Mouse (Mus musculus) forebrain, embryonic 14.5 days (tissue): Measurements from ENCODE around the gene Gjb1. TPM values are rescaled to one million over a fixed set of nuclear protein-coding genes. Genes with fewer than 3 reads are reported as not detected.
"Not testable (repeated sequence)": the region's sequence is repeated elsewhere in the genome, so short reads cannot be mapped to it uniquely, and the experiment has no call there.

Source experiments
- ATAC-seq: fragments of 200-750 bp; cut with Nextera tagmentation; 2 replicates; pipeline ENCODE4 v1.8.0; 2017; ENCODE audit warnings: mild to moderate bottlenecking, moderate library complexity
- DNase-seq: peaks from one replicate; pipeline ENCODE4 v3.0.0-alpha.2; 2015; ENCODE audit warnings: low spot score
- H3K27ac ChIP-seq: fragments of 300-500 bp; sonication (generic); 2 replicates; pipeline ENCODE4 v1.5.1; 2014; ENCODE audit warnings: low read depth, mild to moderate bottlenecking, control low read depth, low read length, moderate library complexity
- H3K27me3 ChIP-seq: fragments of 300-500 bp; sonication (generic); replicated peaks from 2 replicates; pipeline ENCODE4 v1.6.1; 2014; ENCODE audit warnings: low read length, control low read depth, mixed read lengths; ENCODE audit not compliant: control insufficient read depth, insufficient read depth
- H3K36me3 ChIP-seq: fragments of 300-500 bp; sonication (generic); 2 replicates; pipeline ENCODE4 v1.6.1; 2014; ENCODE audit warnings: low read length, control low read depth; ENCODE audit not compliant: control insufficient read depth, insufficient read depth
- H3K4me1 ChIP-seq: fragments of 300-500 bp; sonication (generic); 2 replicates; pipeline ENCODE4 v1.6.1; 2014; ENCODE audit warnings: antibody characterized with exemption, low read length, control low read depth; ENCODE audit not compliant: control insufficient read depth, insufficient read depth
- H3K4me2 ChIP-seq: fragments of 300-500 bp; sonication (generic); 2 replicates; pipeline ENCODE4 v1.6.1; 2014; ENCODE audit warnings: mild to moderate bottlenecking, control low read depth, low read length
- H3K4me3 ChIP-seq: fragments of 300-500 bp; sonication (generic); 2 replicates; pipeline ENCODE4 v1.5.1; 2014; ENCODE audit warnings: low read depth, low read length, control low read depth
- H3K9ac ChIP-seq: fragments of 300-500 bp; sonication (generic); 2 replicates; pipeline ENCODE4 v1.6.1; 2014; ENCODE audit warnings: mild to moderate bottlenecking, low read length, control low read depth, moderate library complexity
- H3K9me3 ChIP-seq: fragments of 300-500 bp; sonication (generic); replicated peaks from 2 replicates; pipeline ENCODE4 v1.6.1; 2016; ENCODE audit warnings: low read length, control low read depth, mixed read lengths; ENCODE audit not compliant: control insufficient read depth
- WGBS: fragments of 180-500 bp; shearing (Covaris S2); extraction: QIAGEN DNeasy Blood & Tissue Kit; methylation state at CpG from one replicate; pipeline ENCODE4 v1.1.7; 2014; 5-methylcytosine and 5-hydroxymethylcytosine counted together
- polyA plus RNA-seq: library from polyadenylated mRNA; unstranded; fragments of >200 nt; fragmentation: Nextera tagmentation; extraction: Ambion mirVana; gene quantifications from 2 replicates; pipeline ENCODE4 v1.2.1, GENCODE M21; 2014

Gjb1 gene
- polyA plus RNA-seq, 1 experiment from 2014 or later: 0.25 TPM

DNA sequence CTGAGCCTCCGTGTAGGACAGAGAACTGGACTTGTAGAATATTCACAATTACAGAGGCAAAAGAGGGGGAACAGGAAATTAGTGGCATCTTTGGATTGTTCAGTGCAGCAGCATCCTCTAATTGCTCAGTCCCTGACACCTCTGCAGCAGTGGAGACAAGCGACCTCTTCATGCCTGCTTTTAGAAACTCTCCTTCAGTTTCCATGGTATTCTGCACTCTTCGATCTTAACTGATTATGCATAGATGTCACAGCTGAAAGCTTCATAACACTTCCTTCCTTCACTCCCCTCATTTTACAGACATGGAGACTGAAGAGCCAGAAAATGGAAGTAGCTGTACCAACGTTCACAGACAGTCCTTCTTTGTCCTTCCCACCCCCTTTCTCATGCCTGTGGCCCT is 29.7 kb upstream of the Gjb1 start:
- H3K27me3 ChIP-seq: no peaks in the 10 kb centered on the region
- ATAC-seq (no peak), DNase-seq (no peak)
- H3K9ac ChIP-seq: no peak overlapping the region
- no peak overlapping the region for H3K27ac ChIP-seq
- 67% methylated on average over 4 of the region's 4 CpGs for WGBS
- H3K4me2 ChIP-seq: no peak overlapping the region
- H3K4me1 ChIP-seq: no peaks in the 10 kb centered on the region
- H3K36me3 ChIP-seq: no peaks in the 10 kb centered on the region
- no peaks in the 10 kb centered on the region for H3K9me3 ChIP-seq
- no peak overlapping the region for H3K4me3 ChIP-seq

GRCm38 (mm10) chrX:101351188-101351587 is 25.0 kb upstream of the Gjb1 start:
- H3K4me3 ChIP-seq: no peak overlapping the region
- DNase-seq (peak; percentile 62), ATAC-seq (no peak)
- H3K36me3 ChIP-seq: no peaks in the 10 kb centered on the region
- no peak overlapping the region for H3K27ac ChIP-seq
- H3K4me2 ChIP-seq: no peak overlapping the region
- no peaks in the 10 kb centered on the region for H3K9me3 ChIP-seq
- no peaks in the 10 kb centered on the region for H3K27me3 ChIP-seq
- H3K9ac ChIP-seq: no peak overlapping the region
- WGBS: 49% methylated on average over 4 of the region's 4 CpGs
- no peaks in the 10 kb centered on the region for H3K4me1 ChIP-seq

DNA sequence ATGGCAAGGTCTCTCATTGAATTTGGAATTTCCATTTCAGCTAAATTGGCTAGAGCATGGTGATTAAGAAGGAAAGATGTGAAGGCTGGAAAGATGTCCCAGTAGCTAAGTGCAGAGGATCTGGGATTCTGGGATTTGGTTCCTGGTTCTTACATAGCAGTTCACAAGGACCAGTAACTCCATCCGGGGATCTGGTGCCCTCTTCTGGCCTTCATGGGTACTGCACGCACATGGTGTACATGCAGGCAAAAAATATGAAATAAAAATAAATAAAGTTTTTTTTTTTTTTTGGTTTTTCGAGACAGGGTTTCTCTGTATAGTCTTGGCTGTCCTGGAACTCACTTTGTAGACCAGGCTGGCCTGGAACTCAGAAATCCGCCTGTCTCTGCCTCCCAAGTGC is 17.3 kb upstream of the Gjb1 start:
- not testable (repeated sequence) for H3K4me1 ChIP-seq, H3K4me2 ChIP-seq, H3K4me3 ChIP-seq, H3K9ac ChIP-seq, DNase-seq, H3K9me3 ChIP-seq, H3K27ac ChIP-seq, ATAC-seq, H3K27me3 ChIP-seq, H3K36me3 ChIP-seq
- 63% methylated on average over 3 of the region's 4 CpGs for WGBS

DNA sequence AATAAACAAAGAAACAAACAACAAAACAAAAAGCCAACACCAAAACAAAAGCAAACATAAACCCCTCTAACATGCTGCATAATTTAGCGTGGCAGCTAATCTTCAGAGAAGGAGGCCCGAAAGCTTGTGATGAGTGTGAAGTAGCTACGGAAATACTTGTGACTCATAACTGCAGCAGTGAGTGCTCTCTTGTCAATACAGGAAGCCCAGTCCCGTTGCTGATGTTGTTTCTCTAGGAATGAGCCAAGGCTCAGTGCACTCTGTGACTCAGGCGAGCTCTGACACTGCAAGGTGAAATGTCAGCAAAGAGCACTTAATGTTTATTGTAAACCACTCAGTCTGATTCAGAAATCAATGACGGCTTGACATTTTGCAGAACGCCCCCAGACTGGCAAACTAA is 7.2 kb upstream of the Gjb1 start:
- H3K36me3 ChIP-seq: no peaks in the 10 kb centered on the region
- no peak overlapping the region for H3K9ac ChIP-seq
- no peak overlapping the region for H3K27ac ChIP-seq
- WGBS: 85% methylated on average over 7 of the region's 7 CpGs
- no peak for DNase-seq
- no peaks in the 10 kb centered on the region for H3K4me1 ChIP-seq
- no peak overlapping the region for H3K4me2 ChIP-seq
- ATAC-seq: no peak
- H3K9me3 ChIP-seq: no peaks in the 10 kb centered on the region
- no peak overlapping the region for H3K4me3 ChIP-seq
- no peaks in the 10 kb centered on the region for H3K27me3 ChIP-seq

DNA sequence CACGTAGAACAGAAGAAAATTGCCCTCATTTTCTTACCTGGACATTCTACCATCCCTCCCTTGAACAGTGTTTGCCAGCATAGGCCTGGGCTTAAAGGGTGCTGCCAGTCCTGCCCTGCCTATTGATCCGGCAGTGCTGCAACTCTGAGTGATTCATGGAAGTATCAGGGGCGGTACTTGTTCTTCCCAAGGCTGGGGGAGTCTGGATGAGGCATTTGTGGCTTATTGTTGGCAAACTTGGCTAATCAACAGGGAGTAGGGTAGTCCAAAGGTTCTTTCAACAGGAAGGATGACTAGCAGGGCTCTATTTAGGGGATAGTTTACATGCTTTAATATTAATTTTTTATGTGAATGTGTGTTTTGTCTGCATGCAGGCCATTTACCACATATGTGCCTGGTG is 5.6 kb upstream of the Gjb1 start:
- Histone ChIP-seq H3K9me3 (no peaks in the 10 kb centered on the region), H3K27ac (no peak overlapping the region), H3K27me3 (no peaks in the 10 kb centered on the region), H3K4me2 (no peak overlapping the region), H3K4me3 (no peak overlapping the region), H3K36me3 (no peaks in the 10 kb centered on the region), H3K4me1 (no peaks in the 10 kb centered on the region), H3K9ac (no peak overlapping the region)
- ATAC-seq (no peak), DNase-seq (no peak)
- 71% methylated on average over 3 of the region's 3 CpGs for WGBS

GRCm38 (mm10) chrX:101372946-101373345 is 3.2 kb upstream of the Gjb1 start:
- ATAC-seq (no peak), DNase-seq (no peak)
- Histone ChIP-seq H3K9ac (no peak overlapping the region), H3K9me3 (no peaks in the 10 kb centered on the region), H3K36me3 (no peaks in the 10 kb centered on the region), H3K27me3 (no peaks in the 10 kb centered on the region), H3K4me3 (no peak overlapping the region), H3K4me2 (no peak overlapping the region), H3K27ac (no peak overlapping the region), H3K4me1 (no peaks in the 10 kb centered on the region)
- WGBS: 82% methylated on average over 5 of the region's 5 CpGs

- no peak overlapping the region for H3K27ac ChIP-seq
- DNase-seq (no peak), ATAC-seq (no peak)
- no peaks in the 10 kb centered on the region for H3K36me3 ChIP-seq
- 73% methylated on average over 4 of the region's 4 CpGs for WGBS
- H3K4me3 ChIP-seq: no peak overlapping the region
- H3K27me3 ChIP-seq: no peaks in the 10 kb centered on the region
- H3K4me2 ChIP-seq: no peak overlapping the region
- no peaks in the 10 kb centered on the region for H3K4me1 ChIP-seq
- H3K9me3 ChIP-seq: no peaks in the 10 kb centered on the region
- no peak overlapping the region for H3K9ac ChIP-seq
Measured at GRCm38 (mm10) chrX:101377076-101377475, 898 bp downstream of the Gjb1 start.

- Histone ChIP-seq H3K27ac (no peak overlapping the region), H3K4me3 (no peak overlapping the region), H3K4me2 (no peak overlapping the region), H3K9me3 (no peaks in the 10 kb centered on the region), H3K9ac (no peak overlapping the region), H3K27me3 (0 out of 2 replicates have a peak, but pooled peaks cover 11% of the 10 kb centered on the region), H3K4me1 (no peaks in the 10 kb centered on the region), H3K36me3 (no peaks in the 10 kb centered on the region)
- ATAC-seq: no peak
- no peak for DNase-seq
- WGBS: 74% methylated on average over 1 of the region's 1 CpGs
Measured at GRCm38 (mm10) chrX:101379744-101380143, 3.6 kb downstream of the Gjb1 start.

DNA sequence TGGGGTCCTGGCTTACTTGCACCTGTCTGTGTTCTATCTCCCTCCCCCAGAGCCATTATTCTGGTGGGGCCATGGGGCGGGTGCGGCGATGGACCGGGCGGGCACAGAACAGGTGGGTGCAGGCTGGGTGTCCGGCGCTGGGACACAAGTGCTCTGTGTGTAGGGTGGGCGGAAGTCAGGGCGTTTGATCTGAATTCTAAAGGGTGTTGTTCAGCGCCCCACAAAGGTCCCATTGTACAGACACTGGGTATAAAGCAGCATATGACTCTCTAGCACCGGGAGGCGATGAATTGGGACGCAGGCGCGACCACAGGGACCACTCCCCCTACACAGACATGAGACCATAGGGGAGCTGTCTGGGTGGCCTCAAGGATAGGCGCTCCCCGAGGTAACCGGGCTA is 7.3 kb downstream of the Gjb1 start:
- H3K9me3 ChIP-seq: no peaks in the 10 kb centered on the region
- no peaks in the 10 kb centered on the region for H3K36me3 ChIP-seq
- H3K27ac ChIP-seq: no peak overlapping the region
- no peaks in the 10 kb centered on the region for H3K4me1 ChIP-seq
- WGBS: 29% methylated on average over 18 of the region's 18 CpGs
- H3K4me3 ChIP-seq: no peak overlapping the region
- DNase-seq: no peak
- no peak for ATAC-seq
- 0 out of 2 replicates have a peak, but pooled peaks cover 14% of the 10 kb centered on the region for H3K27me3 ChIP-seq
- H3K4me2 ChIP-seq: no peak overlapping the region
- H3K9ac ChIP-seq: no peak overlapping the region
